Mouse (Mus musculus) gastrocnemius, postnatal 25 days (tissue): ENCODE data around the gene Vapb. TPM values are rescaled to one million over a fixed set of nuclear protein-coding genes. Genes with fewer than 3 reads are reported as not detected.
"Not testable (repeated sequence)": the region's sequence is repeated elsewhere in the genome, so short reads cannot be mapped to it uniquely, and the experiment has no call there.

Experiments used
- DNase-seq: peaks from one replicate; pipeline ENCODE4 v3.0.0; 2022
- long read RNA-seq, 2 experiments: library from polyadenylated mRNA; stranded (forward); transcript quantifications; one replicate each; pipeline ENCODE4 v2.0.0; 2021
- total RNA-seq, 2 experiments: library from RNA; stranded (reverse); gene quantifications; 1 replicate in 1 of 2; 2 replicates in 1 of 2; pipeline ENCODE4 v1.2.3; 2021

Gene Vapb
- total RNA-seq = 100 to 1,000 TPM; 149 to 155 TPM
- long read RNA-seq, experiment 1, full-length matches to known transcripts = 3 of 18 reads
- long read RNA-seq, experiment 1, partial matches to known transcripts = 2 of 18 reads
- long read RNA-seq, experiment 1, other reads (novel, unspliced or antisense) = 13 of 18 reads
- long read RNA-seq, experiment 2, full-length matches to known transcripts = 6 of 19 reads
- long read RNA-seq, experiment 2, partial matches to known transcripts = 0 of 19 reads
- long read RNA-seq, experiment 2, other reads (novel, unspliced or antisense) = 13 of 19 reads

DNA sequence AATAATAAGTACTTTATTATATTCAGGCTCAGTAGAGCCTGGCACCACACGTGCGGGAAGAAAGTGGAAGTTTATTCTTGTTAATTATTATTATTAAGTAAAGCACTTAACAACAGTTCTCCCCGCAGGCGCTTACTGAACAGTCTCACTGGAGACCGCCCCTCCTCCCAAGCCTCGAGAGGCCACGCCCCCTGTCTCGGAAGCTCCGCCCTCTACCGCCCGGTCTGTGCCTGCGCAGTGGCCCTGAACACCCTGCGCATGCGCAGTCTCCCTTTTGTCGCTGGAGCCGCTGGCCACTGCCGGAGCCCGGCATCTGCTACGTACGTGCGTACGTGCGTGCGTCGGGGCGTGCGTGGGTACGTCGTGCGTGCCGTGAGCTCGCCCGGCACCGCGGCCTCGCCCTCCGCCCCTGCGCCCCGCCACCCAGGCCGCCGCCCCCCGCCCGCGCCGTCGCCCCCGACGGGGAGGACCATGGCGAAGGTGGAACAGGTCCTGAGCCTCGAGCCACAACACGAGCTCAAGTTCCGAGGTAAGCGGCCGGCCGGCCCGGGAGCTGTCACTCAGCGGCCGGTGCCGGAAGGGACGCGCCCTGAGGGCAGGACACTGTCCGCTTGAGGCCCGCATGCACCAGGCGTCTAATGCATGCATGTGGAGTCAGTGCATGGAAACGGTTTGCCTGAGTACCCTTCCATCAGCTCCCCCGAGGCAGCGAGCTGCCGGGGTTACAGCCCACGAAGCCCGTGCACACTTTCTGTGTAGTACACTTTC, at the start of gene Vapb:
TSS of gene Vapb (plus strand) at position 290 of the 768 bp plus-strand sequence.
- peak; percentile 96 for DNase-seq

DNA sequence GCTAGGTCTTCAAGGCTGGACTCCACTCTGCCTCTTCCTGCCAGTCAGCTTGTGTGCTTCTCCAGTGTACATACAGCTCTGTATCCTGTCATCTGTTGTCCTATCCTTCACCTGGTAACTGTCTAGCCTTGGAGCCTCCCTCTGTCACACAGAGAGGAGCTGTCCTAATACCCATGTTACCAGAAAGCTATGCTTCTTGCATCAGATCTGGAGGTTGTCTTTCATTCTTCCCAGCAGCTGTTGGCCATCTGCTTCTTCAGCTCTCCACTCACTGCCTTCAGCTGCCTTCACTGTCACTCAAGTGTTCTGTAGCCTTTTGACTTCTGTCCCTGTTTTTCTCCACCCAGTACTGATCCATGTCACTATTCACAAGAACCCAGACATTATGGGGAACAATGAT, 47.5 kb upstream of the Vapb start:
- no peak for DNase-seq

DNA sequence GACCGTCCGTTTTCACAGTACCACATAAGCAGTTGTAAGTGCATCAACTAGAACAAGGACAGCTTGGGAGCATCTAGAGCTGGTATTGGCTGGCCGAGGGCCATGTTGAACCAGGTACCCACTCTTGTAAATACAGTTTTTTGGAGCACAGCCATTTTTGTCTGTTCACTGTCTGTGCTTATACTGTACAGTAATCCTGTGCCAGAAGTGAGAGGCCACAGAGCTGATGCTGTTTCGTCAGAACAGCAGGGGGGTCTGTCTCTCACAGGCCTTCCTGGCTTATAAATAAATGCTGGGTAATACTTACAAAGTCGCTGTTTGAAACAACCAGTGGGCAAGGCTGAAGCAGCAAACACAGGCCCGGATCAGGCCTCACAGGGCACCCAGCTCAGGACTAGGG, 45.6 kb upstream of the Vapb start:
- no peak for DNase-seq

DNA sequence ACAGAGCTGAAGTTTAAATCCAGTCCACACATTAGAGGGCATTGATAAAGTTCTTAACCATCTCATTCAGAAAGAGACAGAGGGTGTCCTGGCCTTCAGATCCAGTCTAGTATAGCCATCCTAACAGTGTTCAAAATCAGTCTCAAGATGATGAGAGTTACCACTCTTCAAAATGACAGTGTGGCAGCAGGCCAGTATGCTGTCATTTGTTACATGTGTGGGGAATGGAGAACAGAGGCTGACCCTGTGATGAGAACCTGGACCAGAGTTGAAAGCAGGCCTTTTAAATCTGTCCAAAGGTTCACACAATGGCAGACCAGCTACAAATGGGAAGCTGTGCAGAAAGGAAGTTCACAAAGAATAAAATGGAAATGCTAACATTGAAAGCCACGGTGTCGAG, 44.6 kb upstream of the Vapb start:
- DNase-seq = no peak

DNA sequence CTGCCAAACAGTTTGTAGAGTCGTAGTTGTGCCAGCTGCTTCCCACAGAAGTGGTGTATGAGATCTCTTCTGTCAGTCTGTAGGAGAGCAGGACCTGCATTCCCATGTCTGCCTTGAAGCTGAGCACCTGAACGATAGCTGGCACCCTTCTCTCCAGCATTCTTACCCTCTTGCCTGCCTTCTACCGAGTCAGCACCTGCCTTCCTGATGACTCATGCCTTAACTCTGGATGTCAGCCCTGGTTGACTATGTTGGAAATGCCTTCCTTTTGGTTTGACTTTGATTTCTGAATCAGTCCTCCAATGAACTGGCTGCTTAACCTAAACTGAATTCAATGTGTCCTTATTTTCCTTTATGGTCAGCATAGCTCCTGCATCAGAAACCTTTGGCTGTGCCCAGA, 38.5 kb upstream of the Vapb start:
- DNase-seq = no peak

DNA sequence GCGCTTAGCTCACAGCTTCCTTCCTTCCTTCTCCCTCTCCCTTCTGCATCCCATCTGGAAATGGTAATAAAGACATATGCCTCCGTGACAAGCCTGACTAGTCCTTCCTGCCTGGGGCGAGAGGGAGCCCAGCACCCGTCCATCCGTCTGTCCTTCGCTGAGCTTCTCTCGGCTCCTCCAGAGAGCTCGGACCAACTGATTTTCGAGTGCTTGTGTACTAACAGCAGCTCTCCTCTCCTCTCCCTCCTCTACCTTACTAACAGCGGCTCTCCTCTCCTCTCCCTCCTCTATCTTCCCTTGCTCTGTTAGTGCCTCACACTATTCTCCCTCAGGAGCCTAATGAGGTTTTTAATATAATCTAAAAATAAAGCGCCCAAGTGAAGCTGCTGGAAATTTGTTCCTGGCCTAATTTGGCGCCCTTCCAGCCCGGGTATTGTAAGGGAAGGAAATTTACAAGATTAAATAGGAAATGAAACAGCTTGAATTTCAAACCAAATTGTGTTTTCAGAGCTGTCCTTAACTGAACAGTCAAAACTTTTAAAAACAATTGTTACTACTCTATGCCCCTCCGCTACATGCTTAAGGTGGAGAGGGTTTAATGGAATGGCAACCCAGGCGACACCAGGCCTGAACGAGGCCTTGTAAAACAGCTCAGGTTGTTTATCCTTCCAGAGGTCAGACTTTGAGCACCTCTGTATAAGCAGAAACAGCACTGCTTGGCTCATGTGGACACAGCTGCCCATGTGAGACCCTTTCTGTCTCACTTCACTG, 35.0 kb upstream of the Vapb start:
- no peak for DNase-seq

DNA sequence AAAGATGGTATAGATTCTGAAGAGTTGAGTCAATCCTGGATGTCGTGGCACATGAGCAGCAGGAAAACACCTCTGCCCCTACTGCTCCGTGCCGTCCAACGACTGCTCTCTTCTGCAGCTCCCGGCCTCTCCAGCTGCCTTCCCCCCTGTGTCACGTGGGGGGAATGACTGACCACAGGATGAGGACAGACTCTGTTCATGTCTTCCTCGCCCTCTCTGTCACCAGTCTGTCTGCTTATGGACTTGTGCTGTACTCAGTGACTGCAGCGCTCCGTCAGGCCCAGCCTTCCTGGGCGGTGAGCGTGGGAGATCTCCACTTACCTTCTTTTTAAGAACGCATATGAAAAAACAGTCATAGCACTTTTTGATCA, 34.5 kb upstream of the Vapb start:
- DNase-seq = no peak

DNA sequence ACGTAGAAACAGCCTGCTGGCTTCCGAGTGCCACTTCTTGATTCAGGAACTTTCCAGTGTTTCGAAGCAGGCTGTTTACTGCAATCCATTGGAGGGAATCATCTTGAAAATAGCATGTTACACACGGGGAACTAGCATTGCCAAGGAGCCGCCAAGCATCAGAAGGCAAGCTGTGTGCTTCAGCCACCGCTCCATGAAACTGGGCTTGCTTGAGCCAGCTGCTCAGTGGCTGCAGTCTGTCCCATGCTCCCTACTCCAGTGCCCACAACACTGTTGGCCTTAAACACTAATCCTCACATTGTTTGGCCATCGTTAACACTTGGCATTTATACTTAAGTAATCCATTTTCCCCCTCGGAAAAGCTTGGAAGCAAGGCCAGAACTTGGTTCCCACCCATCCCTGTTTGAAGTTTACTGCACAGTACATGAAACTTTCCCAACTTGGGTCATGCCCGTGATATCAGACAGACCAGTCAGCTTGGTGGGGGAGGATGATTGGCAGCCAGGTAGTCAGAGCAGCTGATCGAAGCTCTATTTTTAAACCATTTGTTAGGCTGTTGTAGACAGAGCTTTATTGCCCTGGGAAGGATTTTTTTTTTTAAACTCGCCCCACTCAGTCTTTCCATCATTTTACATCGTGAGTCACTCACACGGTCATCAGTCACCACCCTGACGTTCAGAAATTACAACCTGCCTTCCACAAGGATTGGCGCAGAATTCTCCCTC, 31.3 kb upstream of the Vapb start:
- DNase-seq = no peak

DNA sequence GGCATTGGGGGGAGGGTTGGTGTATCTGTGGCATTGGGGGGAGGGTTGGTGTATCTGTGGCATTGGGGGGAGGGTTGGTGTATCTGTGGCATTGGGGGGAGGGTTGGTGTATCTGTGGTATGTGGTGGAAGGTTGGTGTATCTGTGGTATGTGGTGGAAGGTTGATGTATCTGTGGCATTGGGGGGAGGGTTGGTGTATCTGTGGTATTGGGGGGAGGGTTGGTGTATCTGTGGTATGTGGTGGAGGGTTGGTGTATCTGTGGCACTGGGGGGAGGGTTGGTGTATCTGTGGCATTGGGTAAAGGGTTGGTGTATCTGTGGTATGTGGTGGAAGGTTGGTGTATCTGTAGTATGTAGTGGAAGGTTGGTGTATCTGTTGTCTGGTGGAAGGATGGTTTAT, 29.7 kb upstream of the Vapb start:
- not testable (repeated sequence) for DNase-seq

DNA sequence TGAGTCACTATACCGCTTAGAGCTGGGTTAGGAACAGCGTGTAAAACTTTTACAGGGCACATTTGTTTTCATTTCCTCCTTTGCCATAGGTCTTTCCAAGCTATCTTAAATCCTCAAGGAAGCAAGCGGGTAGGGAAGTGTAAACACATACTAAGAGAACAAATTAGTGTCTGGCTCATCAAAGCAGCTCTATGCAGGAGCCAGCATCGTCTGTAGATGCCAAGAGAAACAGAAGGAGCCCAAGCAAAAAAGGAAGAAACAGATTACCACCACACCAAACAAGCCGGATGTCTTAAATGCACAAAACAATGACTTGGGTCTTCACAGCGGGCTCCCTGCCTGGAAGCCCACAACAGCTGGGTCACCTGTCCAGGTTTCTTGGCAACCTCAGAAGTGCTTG, 27.1 kb upstream of the Vapb start:
- no peak for DNase-seq

DNA sequence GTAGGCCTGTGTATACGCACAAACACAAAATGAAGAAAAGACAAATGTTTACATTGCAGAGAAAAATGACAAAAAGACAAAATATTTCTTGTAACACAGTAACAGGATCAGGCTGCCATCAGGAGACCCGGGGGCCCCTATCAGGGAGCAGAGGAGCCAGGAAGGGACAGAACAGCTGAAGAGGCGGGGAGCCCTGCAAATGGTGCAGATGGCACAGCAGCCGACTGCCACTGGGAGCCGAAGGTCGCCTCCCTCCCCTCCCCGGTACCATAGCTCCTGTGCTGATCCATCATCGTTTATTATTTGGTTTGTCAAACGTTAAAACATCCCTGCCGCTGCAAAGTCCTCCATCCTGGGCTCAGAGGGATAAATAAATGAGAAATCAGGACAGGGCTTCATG, 24.7 kb upstream of the Vapb start:
- no peak for DNase-seq

DNA sequence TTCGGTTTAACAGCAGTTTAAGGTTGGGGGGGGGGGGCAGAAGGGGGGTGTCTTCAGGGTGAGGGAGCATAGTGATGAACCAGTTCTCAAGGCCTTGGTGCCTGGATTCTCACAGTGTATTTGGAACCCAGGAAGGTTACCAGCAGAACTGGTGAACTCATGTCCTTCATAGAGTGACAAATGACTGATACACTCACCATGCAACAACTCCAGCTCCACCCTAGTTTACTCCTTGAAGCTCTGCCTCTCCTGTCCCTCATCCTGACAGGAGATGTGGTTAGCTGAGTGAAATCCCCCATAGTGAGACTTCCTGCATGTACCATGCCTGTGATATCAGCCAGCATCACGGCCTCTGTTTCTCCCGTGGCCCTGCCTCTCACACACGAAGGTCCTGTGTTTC, 24.1 kb upstream of the Vapb start:
- no peak for DNase-seq

DNA sequence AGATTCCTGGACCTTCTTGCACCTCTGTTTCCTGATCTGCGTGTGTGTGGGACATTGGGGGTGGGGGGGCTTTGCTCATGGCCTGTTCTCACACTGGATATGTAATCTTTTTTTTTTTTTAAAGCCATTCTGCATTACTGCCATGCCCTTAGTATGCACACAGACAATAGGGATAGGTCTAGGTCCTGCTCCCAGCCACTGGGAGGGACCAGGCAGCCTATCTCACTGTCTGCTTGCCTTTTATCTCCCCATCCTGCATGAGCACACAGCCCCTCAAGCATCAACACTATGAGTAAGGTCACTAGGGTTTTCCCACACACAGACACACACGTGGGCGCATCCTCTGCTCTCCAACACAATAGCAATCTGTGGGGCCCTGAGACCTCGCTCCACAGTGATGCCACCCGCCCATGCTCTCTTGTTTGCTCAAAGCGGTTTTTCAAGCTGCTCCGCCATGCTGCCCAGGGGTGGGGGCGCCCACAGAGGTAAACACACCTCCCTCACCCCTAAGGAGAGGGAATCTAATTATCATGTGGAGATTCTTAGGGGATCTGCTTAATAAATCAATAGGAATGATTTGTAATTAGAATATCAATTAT, 22.6 kb upstream of the Vapb start:
- DNase-seq = no peak

DNA sequence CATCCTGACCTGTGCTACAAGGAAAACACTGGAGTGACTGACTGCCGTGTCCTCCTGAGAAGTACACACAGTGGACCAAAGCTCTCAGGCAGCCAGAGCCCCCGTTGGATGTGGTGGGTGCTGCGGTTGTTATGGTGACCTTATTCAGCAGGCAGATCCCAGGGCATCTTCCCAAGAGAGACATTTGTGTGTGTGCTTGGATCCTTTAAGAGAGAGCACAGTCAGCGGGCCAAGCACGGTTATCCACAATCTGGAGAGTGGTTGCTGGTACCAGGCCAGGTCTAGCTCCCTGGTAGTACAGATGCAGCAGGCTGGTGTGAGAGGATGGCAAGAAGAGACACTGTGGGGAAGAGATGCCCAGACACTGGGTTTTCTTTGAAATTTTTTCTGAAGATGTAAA, 20.3 kb upstream of the Vapb start:
- DNase-seq = no peak

DNA sequence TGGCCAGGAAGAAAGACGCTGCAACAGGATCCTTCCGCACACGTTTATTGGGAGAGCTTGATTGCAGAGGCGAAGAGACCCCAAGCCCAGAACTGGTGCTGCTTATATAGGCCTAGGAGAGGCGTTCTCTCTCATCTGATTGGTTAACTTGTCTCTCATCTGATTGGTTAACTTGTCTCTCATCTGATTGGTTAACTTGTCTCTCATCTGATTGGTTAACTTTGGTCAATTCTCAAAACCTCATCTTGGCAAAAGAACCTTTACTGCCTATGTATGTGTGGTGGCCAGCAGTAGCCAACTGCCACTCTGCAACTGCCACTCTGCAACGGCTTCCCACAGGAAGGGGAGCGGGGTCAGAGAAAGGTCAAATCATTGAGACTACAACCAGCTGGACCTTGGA, 18.2 kb upstream of the Vapb start, which contains the start of gene 1700010B08Rik:
TSS of gene 1700010B08Rik (plus strand) at position 301 of the 400 bp plus-strand sequence.
- DNase-seq = not testable (repeated sequence)

DNA sequence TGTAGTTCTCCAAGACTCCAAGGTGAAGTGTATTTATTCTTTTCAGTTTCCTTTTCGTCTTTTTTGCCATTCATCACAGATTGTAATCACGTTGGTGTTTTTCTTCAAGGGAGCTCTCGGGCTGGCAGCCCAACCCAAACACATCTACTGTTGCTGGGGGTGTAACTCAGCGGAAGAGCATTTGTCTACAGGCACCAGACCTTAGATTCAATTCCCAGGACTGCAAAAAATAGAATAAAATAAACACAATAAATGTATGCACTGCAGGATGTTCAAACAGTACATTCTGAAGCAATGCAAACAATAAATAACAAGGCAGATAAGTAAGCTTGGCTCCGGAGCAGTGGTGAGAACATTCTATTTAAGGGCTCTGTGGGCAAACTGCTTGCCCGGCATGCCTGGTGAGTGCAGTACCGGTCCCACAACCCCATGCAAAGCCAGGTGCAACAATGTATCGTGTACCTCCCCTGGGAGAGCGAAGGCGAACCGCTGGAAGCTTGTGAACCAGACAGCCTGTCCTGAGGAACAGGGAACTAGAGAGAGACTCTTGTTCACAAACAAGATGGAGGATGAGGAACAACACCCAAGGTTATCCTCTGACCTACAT, 15.0 kb upstream of the Vapb start:
- no peak for DNase-seq

DNA sequence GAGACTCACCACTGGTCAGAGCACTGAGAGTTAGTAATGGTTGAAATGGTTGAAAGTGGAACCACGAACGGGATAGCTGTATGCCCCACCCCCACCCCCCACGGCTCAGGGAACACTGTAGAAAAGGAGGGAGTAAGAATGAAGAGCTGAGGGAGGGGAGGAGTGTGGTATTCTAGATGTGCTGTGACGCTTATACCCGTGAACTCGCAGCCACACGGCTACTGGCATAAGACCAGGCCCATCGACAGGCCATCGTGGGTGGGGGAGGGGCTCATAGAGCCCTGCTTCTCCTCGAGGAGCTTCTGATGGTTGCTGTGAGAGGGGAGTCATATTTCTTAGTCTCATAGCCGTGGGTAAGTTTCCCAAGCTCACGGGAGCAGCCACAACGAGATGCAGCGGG, 12.9 kb upstream of the Vapb start:
- no peak for DNase-seq

DNA sequence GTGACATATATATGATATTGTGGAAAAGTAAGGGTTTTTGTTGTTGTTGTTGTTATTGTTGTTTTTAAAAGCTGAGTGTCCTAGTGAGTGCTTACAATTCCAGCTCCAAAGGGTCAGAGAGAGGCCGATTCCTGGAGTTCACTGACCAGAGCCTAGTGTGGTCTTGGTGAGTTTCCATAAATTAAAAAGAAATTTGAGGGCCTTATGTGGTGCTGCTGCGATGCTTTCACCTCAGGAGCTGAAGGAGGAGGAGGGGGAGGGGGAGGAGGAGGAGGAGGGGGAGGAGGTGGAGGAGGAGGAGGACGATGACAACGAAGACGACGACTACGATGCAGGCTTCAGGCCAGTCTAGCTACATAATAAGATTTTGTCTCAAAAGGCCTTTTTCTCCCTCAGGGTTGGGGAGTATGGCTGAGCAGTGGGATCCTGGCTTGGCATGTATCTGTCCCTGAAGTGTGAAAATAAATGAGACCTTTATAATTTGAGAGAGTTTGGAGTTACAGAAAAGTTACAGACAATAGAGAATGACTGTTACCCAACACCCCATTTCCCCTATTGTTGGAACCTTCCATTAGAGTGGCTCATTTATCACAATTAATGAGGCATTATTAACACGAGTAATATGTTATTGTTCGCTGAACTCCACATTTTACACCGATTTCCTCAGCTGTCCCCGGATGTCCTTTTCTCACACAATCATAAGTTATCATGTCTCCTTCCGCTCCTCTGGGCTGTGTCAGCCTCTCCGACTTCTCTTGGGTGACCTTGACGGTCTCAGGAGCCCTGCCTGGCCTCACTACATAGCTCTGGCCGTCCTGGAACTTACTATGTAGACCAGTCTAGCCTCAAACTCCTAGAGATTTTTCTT, 12.1 kb upstream of the Vapb start:
- no peak for DNase-seq

DNA sequence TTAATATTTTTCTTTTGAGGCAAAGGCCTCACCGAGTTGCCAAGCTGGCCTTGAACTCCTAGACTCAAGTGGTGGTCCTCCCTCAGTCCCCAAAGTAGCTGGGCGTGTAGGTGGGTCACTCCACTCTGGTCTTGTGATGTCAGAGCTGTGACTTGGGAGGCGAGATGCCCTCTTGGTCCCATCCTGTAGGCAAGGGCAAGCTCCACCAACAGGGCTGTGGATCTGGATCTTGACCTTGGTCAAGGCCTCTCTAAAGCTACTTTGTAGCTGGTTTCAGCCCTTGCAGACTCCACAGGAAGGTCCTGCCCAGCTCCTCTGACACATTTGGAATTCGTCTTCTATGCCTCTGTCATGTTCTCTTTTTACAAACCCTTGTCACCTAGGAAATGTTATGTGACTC, 11.5 kb upstream of the Vapb start:
- DNase-seq = no peak

DNA sequence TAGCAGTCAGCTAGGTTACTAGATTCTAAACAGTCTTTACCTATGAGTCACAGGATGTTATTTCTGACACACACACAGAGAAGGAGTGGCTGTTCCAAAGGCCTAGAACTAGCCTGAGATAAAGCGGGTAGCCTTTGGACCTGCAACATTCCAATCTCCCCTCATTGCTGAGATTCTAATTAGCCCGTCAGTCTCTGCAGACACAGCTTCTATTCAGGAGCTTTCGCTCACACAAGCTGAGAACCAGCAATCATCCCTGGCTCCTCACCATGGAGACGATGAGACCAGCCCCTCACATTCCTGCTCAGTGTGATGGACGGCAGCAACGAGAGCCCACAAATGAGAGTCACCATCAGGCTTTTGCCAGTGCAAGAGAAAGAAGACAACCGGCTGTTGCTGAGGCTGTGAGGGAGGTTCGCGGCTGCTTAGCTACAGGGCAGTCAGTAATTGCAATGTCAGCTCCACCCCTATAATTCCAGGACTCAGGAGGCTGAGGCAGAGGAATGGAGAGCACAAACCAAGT, 6.8 kb upstream of the Vapb start:
- no peak for DNase-seq
